8 mouse cellular contexts compared by ENCODE assay signal in the genomic region with DNA sequence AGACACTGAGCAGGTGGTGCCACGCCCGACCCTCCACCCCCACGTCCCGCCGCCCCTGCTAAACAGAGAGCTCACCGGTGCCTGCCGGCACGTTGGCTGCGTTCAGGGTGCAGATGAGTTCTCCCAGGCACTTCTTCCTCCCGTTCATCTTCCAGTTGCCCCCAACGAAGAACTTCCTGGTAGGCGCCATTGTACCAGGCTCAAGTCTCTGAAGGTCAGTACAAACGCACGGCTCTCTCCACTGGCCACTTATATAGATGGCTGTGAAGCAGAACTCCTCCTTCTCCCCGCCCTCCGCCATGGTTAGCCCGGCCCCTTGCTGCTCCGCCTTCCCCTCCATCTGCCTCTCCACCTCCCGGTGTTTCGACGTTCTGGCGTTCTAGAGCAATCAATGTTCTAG. TPM values are rescaled to one million over a fixed set of nuclear protein-coding genes. Genes with fewer than 3 reads are reported as not detected.
DNase-seq lines count a peak whose midpoint lies in the region; ATAC-seq lines count a peak whose summit lies in the region.

TSS of gene Tpi1 (minus strand) at position 364 of the 400 bp plus-strand sequence.

- peak; percentile 96 for DNase-seq in embryo, embryonic 10 days (ENCODE audit: low spot score)
- DNase-seq in gastrocnemius, postnatal 14 days, result peak; percentile 93
- peak; percentile 88 to 94 for DNase-seq in left cerebral cortex, postnatal 10 days (ENCODE audit: extremely low spot score in 1 of 2, low spot score in 2 of 2)
- peak; percentile 89 for DNase-seq in right cerebral cortex, postnatal 25 days
- peak; percentile 89 to 92 for DNase-seq in urinary bladder, postnatal 4 days (ENCODE audit: low spot score in 2 of 2)

- peak; percentile 83 for ATAC-seq in activated CD4-positive, CD25-positive, alpha-beta regulatory T cell, adult 4 months
- peak; percentile 89 for ATAC-seq in inflammation-experienced regulatory T-cells, adult 6 months
- peak; percentile 85 for ATAC-seq in megakaryocyte-erythroid progenitor cell, adult 5-6 weeks (replicated peaks; ENCODE audit: low FRiP score, low TSS enrichment, poor library complexity, severe bottlenecking)

- intact Hi-C loops in gastrocnemius, postnatal 14 days (cut with DNase I; ENCODE audit: low total_unique reads), result no loop called here
- intact Hi-C loops in left cerebral cortex, postnatal 10 days (cut with DNase I), result no loop called here

RNA-seq across cellular contexts. Expression of gene Tpi1, which starts in this region (rescaled TPM):
- 10 to 100 TPM; 68.9 to 93.3 TPM for polyA plus RNA-seq in activated CD4-positive, CD25-positive, alpha-beta regulatory T cell, adult 4 months (2017; shearing (Covaris generic))
- 1,000 to 10,000 TPM; 2,868 to 2,952 TPM for total RNA-seq in gastrocnemius, postnatal 14 days (2021)
- 10 to 100 TPM; 77.6 to 91.2 (median 82.5) TPM for polyA plus RNA-seq in inflammation-experienced regulatory T-cells, adult 6 months (2017; shearing (Covaris generic))
- 100 to 1,000 TPM; 512 to 527 TPM for total RNA-seq in left cerebral cortex, postnatal 10 days (2021)
- total RNA-seq in megakaryocyte-erythroid progenitor cell, adult 5-6 weeks (2014; fragmentation: Nextera tagmentation), result 258 and 264 TPM in 2 replicates
- 179 and 201 TPM in 2 replicates for total RNA-seq in megakaryocyte-erythroid progenitor cell, adult 5-6 weeks (2017)

Comparison
In these comparisons a context has a peak if more than half of its experiments do, and no peak if none do; other contexts are left out.
1. Peak in every context shown above with its lines: DNase-seq and ATAC-seq.
2. RNA of gene Tpi1 (total RNA-seq): 2,868 to 2,952 TPM in gastrocnemius, postnatal 14 days; 512 to 527 TPM in left cerebral cortex, postnatal 10 days and 179 to 264 TPM in megakaryocyte-erythroid progenitor cell, adult 5-6 weeks; every median in the first group is over 4 times any median in the second.